Mouse (Mus musculus): ENCODE data around the gene Csf2rb2. TPM values are rescaled to one million over a fixed set of nuclear protein-coding genes. Genes with fewer than 3 reads are reported as not detected.

Gene Csf2rb2
- polyA plus RNA-seq, 3 experiments from 2014 or later, result 0.54 TPM; not detected in 2

DNA sequence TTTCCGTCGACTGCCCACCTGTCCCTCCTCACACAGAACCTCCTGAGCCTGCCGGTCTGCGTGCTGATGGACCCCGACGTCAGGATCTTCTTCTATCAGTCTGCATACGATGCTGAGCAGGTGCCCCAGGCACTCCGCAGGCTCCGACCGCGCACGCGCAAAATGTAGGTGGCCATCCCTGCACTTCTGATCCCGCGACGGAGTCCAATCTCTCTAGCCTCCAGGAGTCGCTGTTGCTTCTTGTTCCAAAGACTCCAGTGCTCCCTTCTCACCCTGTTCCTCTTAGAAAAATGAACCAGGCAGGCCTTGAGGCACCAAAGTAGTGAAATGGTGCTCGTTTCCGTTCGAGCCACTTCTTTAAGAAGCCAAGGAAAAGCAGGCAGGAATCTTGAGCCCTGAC, 50.8 kb downstream of the Csf2rb2 start:
- ATAC-seq, result no peak

GRCm38 (mm10) chr15:78248410-78248809, 57.1 kb downstream of the Csf2rb2 start:
- no peak for ATAC-seq

- no peak for ATAC-seq
Observed at GRCm38 (mm10) chr15:78247659-78248058, 57.9 kb downstream of the Csf2rb2 start.

DNA sequence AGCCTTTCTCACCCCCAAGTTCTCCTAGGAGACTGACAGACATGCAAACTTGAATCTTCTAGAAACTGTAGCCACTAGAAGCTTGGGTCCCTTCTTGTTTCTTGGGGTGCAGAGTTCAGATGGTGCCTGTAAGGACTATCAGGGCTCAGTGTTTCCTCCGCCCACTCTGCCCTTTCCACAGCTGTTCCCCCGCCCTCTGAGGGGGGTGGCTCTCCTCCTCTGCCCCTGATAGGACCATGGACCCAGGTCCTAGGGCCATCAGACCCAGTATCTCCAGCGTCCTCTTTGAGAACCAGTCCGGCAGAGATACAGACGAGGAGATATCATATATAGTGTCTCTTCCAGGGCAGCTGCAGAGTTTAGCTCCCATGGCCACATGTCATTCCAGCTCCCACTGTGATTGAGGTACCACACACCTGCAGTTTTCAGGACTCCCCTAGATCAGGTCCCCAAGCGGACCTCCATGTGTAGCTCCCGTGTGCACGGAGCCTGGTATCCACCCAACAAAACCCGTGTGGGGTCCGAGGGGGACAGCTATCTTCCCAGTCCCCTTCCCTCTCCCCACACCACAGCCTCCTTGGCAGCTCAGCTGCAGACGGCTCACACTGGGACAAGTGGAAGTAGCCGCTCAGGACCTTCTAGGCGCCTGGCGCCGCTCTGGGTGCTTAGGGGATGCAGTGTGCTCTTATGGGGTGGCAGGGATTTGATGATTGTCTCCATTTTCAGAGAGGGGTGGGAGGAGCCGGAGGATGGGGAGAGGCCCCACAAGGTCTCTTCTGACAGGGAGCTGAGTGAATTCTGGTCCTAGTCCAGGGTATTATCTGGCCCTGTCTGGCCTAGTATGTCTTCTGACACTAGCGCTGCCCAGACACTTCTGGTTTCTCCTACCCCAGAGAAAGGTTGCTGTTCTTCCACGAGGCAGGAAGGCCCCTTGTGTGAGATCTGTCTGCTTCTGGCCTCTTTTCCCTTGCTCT, 59.1 kb downstream of the Csf2rb2 start:
- ATAC-seq, result no peak

DNA sequence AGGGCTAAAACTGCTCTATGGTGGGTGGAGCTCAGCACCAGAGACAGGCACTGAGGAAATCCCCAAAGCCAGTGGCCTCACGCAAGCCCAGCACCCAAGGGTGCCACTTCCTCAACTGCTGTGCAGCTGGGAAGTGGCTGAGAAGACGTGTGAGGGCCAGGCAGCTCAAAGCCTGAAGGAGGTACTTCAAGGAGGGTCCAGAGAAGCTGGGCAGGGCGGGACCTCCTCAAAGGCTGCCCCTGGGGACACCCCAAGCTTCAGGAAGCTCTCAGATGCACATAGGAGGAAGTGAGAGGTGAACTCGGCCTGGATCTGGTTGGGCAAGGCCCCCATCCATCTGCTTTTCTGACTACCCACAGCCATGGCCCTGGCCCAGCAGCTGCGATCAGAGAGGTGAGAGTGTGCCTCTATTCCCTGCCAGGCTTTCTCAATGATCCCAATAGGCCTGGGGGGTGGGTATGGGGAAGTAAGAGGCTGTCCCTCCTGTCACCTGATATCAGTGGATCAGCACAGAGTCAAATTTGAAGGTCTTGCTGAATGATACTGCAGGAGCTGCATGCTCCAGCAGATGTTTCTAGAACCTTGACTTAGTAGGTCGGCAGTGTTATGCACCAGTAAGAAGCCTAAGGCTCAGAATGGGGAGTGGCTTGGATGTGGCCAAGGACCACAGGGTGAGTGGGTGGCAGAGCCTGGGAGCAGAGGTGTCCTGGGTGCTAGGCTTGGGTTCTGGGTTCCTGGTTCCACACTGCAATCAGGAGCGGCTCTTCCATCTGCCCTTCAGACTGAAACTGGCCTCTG, 60.6 kb downstream of the Csf2rb2 start, which contains the start of gene Ncf4:
Gene Ncf4, plus strand, starts transcription at position 107 of the 798 bp plus-strand sequence.
- ATAC-seq, result peak; percentile 85

GRCm38 (mm10) chr15:78243774-78244173, 61.7 kb downstream of the Csf2rb2 start:
- ATAC-seq, result no peak

- ATAC-seq, result no peak
Observed at GRCm38 (mm10) chr15:78243061-78243460, 62.5 kb downstream of the Csf2rb2 start.

- no peak for ATAC-seq
Observed at GRCm38 (mm10) chr15:78241335-78241734, 64.2 kb downstream of the Csf2rb2 start.

DNA sequence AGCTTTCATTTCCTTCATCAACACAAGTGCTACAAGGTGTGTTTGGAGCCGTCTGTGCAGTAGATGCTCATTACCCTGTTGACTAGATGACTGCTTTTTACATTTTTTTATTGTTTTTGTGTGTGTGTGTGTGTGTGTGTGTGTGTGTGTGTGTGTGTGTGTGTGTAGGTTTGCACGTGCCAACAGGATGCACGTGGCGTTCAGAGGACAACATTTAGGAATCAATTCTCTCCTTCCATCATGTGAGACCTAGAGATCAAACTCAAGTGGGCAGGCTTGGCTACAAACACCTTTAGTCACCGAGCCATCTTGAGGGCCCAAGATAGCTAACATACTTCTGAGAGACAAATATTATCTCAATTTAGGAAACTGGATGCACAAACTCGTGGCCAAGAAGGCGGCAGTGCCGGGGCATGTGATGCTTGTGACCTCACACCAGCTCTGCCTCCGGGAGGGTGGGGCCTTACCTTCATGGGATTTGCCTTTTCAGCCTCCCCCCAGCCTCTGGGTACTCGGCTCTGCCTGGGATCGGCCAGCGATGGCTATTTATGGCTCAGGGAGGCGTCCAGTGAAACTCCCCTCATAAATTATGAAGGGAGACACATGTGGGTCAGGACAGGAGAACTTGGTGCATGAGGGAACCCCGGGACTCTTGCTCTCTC, 65.4 kb downstream of the Csf2rb2 start:
- ATAC-seq, result no peak

DNA sequence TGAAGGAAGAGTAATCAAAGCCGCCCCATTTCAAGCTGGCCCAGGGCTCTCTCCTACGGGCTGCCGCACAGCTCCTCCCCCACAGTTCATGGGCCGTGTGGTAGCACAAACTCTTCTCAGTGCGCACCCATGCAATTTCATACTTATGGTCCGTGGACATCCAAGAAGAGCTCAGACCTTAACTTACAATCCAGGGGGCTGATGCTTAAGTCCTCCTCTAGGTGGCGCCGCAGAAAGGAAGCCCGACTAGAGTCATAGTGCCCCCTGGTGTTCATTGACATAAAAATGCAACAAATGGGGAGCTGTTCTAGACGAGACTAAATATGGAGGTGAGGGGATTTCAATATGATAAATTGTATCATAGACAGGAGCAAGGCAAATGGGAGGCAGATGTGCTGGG, 66.1 kb downstream of the Csf2rb2 start:
- ATAC-seq, result peak; percentile 50

- no peak for ATAC-seq
Observed at GRCm38 (mm10) chr15:78234823-78235509, 70.6 kb downstream of the Csf2rb2 start.

Other genes with a start within 250 kb of the Csf2rb2 start
- not detected for gene Cacng2, start 185.7 kb downstream of the Csf2rb2 start, polyA plus RNA-seq (2017; shearing (Covaris generic))
- 10 to 100 TPM; 60.2 to 65.9 (median 62.0) TPM for gene Ift27, start 131.6 kb downstream of the Csf2rb2 start, polyA plus RNA-seq (2017; shearing (Covaris generic))
- not detected for gene Pvalb, start 99.3 kb downstream of the Csf2rb2 start, polyA plus RNA-seq (2017; shearing (Covaris generic))
- 100 to 1,000 TPM; 145 to 184 (median 174) TPM for gene Ncf4, start 60.9 kb downstream of the Csf2rb2 start, polyA plus RNA-seq (2017; shearing (Covaris generic))
- gene Csf2rb, start 20.0 kb upstream of the Csf2rb2 start, polyA plus RNA-seq (2017; shearing (Covaris generic)), result under 1 TPM in 2 of 3 experiments, not detected in 1; 0.12 to 0.67 TPM
- gene Tex33, start 90.2 kb upstream of the Csf2rb2 start, polyA plus RNA-seq (2017; shearing (Covaris generic)), result not detected
- gene Tst, start 100.2 kb upstream of the Csf2rb2 start, polyA plus RNA-seq (2017; shearing (Covaris generic)), result 1 to 10 TPM; 1.8 to 5.3 (median 2.1) TPM
- gene Mpst, start 100.7 kb upstream of the Csf2rb2 start, polyA plus RNA-seq (2017; shearing (Covaris generic)), result 1 to 10 TPM in 2 of 3 experiments, under 1 TPM in 1; 0.63 to 3.3 (median 2.6) TPM
- gene Kctd17, start 122.8 kb upstream of the Csf2rb2 start, polyA plus RNA-seq (2017; shearing (Covaris generic)), result 10 to 100 TPM in 1 of 3 experiments, 1 to 10 TPM in 2; 7.5 to 14.9 (median 8.8) TPM
- gene Tmprss6, start 162.9 kb upstream of the Csf2rb2 start, polyA plus RNA-seq (2017; shearing (Covaris generic)), result not detected
- gene Il2rb, start 189.6 kb upstream of the Csf2rb2 start, polyA plus RNA-seq (2017; shearing (Covaris generic)), result 100 to 1,000 TPM; 427 to 674 (median 450) TPM
- gene C1qtnf6, start 225.7 kb upstream of the Csf2rb2 start, polyA plus RNA-seq (2017; shearing (Covaris generic)), result 10 to 100 TPM in 1 of 3 experiments, 1 to 10 TPM in 2; 7.7 to 24.3 (median 8.0) TPM
- gene Sstr3, start 239.0 kb upstream of the Csf2rb2 start, polyA plus RNA-seq (2017; shearing (Covaris generic)), result under 1 TPM in 1 of 3 experiments, not detected in 2; 0.17 TPM

Data from inflammation-experienced regulatory T-cells, adult 6 months (primary cell).